16 mouse cellular contexts compared by ENCODE assay signal in genomic region chr13:107500776-107501489, GRCm38 (mm10).
"Had no signal": no experiment of that assay in that cellular context is flagged by ENCODE, and none has a peak within 500 bp of the region (broad histone marks: within the 10 kb centered on the region; RNA-seq: fewer than 3 reads in every experiment).

No protein-coding gene starts in this region.

- H3K4me2 ChIP-seq: kidney, embryonic 15.5 days; limb, embryonic 15.5 days; liver, embryonic 13.5 days; lung, embryonic 15.5 days; midbrain, embryonic 12.5 days had no signal

- H3K27ac ChIP-seq: kidney, embryonic 15.5 days; limb, embryonic 15.5 days; liver, embryonic 13.5 days; lung, embryonic 15.5 days; macrophage; midbrain, embryonic 12.5 days had no signal

- H3K36me3 ChIP-seq: kidney, embryonic 15.5 days; limb, embryonic 15.5 days; liver, embryonic 13.5 days; lung, embryonic 15.5 days; midbrain, embryonic 12.5 days had no signal

- H3K9me3 ChIP-seq: kidney, embryonic 15.5 days; limb, embryonic 15.5 days; liver, embryonic 13.5 days; lung, embryonic 15.5 days; megakaryocyte, embryonic 14.5 days; midbrain, embryonic 12.5 days had no signal

- ATAC-seq: liver, postnatal 0 days had no signal

- DNase-seq: kidney, adult 2 months; kidney, postnatal 25 days; liver, embryonic 13.5 days; liver, postnatal 0 days; lung, postnatal 14 days; retina, postnatal 1 day; right cerebral cortex, postnatal 4 days; spleen, adult 18-20 months; thymus, adult 18-20 months; thymus, postnatal 25 days had no signal

- H3K9ac ChIP-seq: kidney, embryonic 15.5 days; limb, embryonic 15.5 days; liver, embryonic 13.5 days; liver, postnatal 0 days; lung, embryonic 15.5 days; midbrain, embryonic 12.5 days had no signal

- H3K4me3 ChIP-seq: kidney, embryonic 15.5 days; limb, embryonic 15.5 days; liver, embryonic 13.5 days; lung, embryonic 15.5 days; megakaryocyte, embryonic 14.5 days; midbrain, embryonic 12.5 days had no signal

- H3K4me1 ChIP-seq: limb, embryonic 15.5 days; liver, embryonic 13.5 days had no signal

- H3K27me3 ChIP-seq: kidney, embryonic 15.5 days; limb, embryonic 15.5 days; liver, embryonic 13.5 days; lung, embryonic 15.5 days had no signal
